Mouse (Mus musculus): Measurements from ENCODE around the gene Slpi.

The Slpi gene

DNA sequence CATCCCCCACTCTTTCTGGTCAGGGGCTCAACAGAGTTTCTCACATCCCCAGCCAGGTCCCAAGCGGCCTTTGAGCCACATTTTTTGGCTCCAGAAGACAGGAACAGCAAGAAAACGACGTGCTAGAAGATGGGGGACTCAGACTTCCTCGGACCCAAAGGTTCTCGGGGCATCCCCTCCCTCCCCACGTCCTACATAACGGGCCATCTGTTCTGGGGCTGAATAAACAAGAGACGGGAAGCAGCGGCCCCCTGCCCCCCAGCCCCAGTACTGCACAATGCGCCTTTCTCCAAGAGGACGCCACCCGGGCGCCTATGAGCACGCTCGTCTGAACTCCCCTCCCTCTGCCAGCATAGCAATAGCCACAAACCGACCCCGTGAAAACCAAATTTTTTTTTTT is at the start of gene Slpi:
Gene Slpi (minus strand): TSS at position 76 of the 400 bp plus-strand sequence.
- no peak for DNase-seq (ENCODE audit: low spot score)

- no peak for DNase-seq (ENCODE audit: low spot score)
Observed at GRCm38 (mm10) chr2:164438257-164438656, 49.4 kb upstream of the Slpi start.

GRCm38 (mm10) chr2:164437710-164438109 is 48.8 kb upstream of the Slpi start:
- no peak for DNase-seq (ENCODE audit: low spot score)

DNA sequence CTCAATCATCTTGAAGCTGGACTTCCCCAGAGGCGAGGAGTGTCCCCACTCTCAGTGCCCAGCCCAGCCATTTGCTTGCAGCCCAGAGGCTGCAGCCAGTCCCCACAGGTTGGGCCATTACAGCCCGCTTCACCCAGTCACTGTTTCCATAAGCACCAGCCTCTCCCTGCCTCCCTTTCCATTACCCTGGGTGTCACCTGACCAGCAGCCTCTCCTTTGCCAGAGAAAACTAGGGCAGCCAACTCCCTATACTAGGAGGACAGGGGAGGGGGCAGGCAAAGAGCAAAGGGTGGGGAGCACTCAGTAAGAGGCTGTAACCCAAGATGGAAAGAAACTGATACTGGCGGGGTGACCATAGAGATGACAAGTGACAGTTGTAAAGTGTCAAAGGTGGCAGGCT is 48.1 kb upstream of the Slpi start:
- DNase-seq (ENCODE audit: low spot score): no peak

DNA sequence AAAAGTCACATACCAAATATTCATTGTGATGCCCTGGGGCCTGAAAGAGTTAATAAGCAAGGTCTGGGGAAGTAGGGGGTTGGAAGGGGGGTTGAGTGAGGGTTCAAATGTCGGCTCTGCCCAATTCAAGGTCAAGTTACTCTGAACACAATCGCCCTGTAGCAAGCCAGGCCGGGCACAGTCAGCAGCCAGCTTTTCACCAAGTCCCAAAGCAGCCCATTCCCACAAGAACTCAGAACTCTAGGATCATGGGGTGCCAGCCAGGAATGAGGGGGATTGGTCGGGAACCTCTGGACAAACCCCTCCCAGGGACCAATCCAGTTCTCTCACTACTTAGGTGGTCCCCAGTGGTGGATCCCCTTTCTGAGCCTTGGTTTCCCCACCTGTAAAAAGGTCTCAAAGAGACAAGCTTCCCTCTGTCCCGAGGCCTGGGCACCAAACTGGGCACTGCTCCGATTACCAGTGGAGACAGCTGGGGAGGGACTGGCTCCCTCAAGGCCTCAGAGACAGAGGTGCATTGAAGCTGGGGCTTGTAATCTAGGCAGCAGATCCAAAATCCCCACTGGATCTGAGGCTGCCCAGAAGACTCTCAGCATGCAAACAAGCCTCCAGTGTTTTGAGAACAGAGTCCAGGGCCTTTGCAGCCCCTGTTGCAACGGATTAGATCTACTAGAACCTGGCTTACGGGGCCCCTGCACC is 47.5 kb upstream of the Slpi start:
- DNase-seq (ENCODE audit: low spot score): no peak

- no peak for DNase-seq (ENCODE audit: low spot score)
Observed at GRCm38 (mm10) chr2:164435216-164436090, 46.6 kb upstream of the Slpi start.

DNA sequence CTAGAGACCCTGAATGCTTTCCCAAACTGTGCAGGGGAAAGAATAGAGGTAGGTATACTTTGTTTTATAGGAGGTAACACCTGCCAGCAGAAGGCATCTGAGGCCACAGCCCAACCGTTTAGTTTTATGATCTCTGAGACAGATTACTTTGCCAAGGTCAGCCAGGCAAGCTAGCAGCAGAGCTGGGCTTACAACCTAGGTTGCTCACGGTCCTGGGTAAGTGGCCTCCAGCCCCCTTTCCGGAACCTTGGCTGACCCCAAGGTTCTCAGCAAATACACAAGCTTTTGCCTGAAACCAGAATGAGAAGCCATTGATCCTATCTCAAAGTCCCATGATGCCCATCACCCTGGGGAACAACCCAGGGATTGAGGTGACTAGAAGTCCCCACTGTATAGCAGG is 45.8 kb upstream of the Slpi start:
- DNase-seq (ENCODE audit: low spot score): no peak

DNA sequence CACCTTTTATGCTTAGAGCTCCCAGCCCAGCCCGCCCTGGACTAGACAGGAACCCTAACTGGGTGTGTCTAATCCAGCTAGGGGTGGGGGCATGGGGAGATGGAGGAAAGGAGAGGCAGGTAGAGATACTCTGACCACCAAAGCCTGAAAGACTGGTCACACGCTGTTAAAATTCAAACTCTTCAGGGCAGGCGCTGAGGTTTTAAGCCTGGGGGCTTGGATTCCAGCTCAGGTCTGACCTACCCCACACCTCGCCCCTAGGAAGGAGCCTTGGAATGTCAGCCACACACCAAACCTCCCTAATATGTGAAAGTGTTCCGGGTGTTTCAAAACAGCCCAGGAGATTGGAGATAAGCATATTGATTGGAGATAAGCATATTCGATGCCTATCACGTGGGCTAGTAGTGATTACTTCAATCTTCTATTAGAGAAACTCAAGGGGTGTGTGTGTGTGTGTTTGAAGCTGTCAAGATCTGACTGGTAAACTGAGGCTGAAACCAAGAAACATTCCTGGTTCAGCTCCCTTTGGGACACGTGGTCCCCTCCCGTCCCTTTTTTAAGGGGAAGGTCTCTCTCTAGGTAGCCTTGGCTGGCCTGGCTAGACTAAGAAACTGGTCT is 44.5 kb upstream of the Slpi start:
- no peak for DNase-seq (ENCODE audit: low spot score)

- DNase-seq (ENCODE audit: low spot score): no peak
Observed at GRCm38 (mm10) chr2:164432541-164433191, 43.8 kb upstream of the Slpi start.

- DNase-seq (ENCODE audit: low spot score): no peak
Observed at GRCm38 (mm10) chr2:164431676-164432465, 43.0 kb upstream of the Slpi start.

DNA sequence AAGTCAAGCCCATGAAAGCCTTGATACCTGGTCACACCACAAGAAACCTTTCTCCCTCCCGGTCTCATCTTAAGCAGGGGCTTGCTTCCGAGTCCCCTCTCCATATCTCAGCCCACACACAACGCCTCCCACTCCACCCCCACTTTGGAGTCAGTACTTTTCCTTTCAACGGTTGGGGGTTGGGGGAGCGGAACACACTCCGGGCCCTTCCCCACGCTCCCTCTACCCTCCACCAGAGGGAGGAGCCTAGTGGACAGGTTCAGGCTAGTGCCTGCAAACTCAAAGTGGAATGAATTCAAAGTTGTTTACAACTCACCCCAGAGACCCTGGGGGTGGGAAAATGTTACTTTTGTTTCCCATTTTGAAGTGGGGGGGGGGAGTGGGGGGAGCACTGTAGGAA is 41.8 kb upstream of the Slpi start:
- DNase-seq (ENCODE audit: low spot score): no peak

DNA sequence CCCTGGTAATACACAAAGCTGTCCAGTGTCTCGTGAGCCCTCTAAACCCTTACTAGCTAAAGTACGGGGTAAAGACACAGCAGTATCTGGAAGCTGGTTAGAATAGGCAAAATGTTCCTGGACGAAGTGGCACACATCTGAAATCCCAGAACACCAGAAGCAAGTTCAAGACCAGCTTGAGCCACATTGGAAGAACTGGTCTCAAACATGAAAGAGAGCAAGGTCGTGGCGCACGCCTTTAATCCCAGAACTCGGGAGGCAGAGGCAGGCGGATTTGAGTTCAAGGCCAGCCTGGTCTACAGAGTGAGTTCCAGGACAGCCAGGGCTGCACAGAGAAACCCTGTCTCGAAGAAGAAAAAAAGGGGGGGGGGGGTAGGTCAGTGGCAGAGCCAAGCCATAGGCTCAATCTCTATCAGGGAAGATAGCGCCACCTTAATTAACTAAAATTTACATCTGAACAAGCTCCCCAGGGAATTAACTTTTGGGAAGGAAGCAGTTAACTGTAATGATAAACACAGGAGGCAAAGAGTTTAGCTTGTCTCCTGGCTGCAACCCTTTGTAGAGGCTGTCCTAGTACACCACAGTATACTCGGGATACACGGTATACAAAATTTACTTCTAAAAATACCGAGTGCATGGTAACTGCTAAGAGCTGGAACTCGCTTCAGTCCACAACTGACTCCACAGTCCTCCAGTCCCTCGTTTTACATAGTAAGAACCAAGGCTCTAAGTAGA is 41.2 kb upstream of the Slpi start:
- no peak for DNase-seq (ENCODE audit: low spot score)

DNA sequence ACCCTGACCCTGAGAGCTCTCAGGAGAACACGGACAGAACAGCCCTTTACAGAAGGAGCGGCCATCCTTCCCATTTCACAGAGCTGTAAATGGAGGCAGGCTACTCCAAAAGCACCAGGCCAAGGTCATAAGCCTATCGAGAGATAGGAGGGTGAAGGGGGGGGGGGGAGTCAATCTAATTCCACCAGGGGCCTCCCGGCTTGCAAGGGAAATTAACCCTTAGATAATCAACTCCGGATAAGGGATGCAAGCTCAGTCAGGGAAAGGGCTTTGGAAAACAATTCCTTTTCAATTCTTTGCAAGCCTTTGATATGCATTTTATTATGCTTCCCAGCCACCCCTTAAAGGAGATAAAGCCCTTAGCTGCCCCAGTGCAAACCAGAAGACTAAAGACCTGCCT is 39.6 kb upstream of the Slpi start:
- no peak for DNase-seq (ENCODE audit: low spot score)

- DNase-seq (ENCODE audit: low spot score): no peak
Observed at GRCm38 (mm10) chr2:164426952-164427351, 38.1 kb upstream of the Slpi start.

GRCm38 (mm10) chr2:164426121-164426520 is 37.2 kb upstream of the Slpi start:
- DNase-seq (ENCODE audit: low spot score): no peak

- no peak for DNase-seq (ENCODE audit: low spot score)
Observed at GRCm38 (mm10) chr2:164425401-164425800, 36.5 kb upstream of the Slpi start.

DNA sequence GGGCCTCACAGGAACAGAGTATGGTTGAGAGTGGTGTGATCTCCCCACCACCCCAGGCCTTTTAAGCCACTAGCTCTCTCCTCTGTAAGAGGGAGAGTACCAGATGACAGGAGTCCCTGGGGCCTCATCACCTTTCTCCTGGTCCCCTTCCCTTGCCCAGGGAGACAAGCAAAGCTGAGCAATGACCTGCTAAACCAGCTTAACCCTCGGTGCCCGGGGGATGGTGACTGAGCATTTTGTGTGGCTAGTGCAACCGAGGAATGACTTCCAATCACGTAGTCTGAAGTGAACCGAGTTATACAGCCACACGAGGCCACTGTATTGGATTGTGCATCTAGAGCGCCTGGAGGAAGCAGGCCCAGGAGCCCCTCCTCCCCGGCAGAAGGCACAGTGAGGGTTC is 35.5 kb upstream of the Slpi start:
- DNase-seq (ENCODE audit: low spot score): no peak

DNA sequence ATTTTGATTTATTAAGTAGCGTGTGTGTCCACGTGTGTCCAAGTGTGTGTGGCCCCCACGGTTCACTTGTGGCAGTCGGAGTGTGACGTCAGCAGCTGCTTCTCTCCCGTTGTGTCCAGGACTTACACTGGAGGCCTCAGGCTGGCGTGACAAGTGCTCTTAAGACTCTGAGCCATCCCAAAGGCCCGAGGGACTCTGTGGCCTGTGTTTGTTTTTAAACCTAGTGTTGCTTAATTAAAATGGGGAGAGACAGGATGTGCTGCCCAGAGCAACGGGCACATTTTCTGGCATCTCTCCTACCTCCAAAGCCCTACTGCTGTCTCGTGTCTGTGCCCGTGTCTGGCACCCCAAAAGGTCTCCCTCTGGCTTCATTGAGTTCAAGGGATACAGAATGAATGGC is 34.6 kb upstream of the Slpi start:
- DNase-seq (ENCODE audit: low spot score): no peak

GRCm38 (mm10) chr2:164422675-164423393 is 33.9 kb upstream of the Slpi start:
- no peak for DNase-seq (ENCODE audit: low spot score)

- DNase-seq (ENCODE audit: low spot score): no peak
Observed at GRCm38 (mm10) chr2:164421979-164422378, 33.1 kb upstream of the Slpi start.
